Mouse (Mus musculus) MEL (cell line): ENCODE measurements around the gene Mecom.

Source experiments
- BHLHE40 ChIP-seq: IDR thresholded peaks from 2 replicates; pipeline ENCODE4 v1.6.1; 2012; ENCODE audit warnings: low read depth, mild to moderate bottlenecking, inconsistent platforms, low read length, improper control_type of control experiment, borderline replicate concordance
- CTCF ChIP-seq, 3 experiments: IDR thresholded peaks in 2 of 3; conservative IDR thresholded peaks in 1 of 3; 2 replicates each; pipeline ENCODE4 v1.5.1; 2011 to 2012; ENCODE audit warnings: low read length in 3 of 3, low read depth in 2 of 3, mild to moderate bottlenecking in 2 of 3, improper control_type of control experiment in 1 of 3, inconsistent platforms in 1 of 3, mixed read lengths in 1 of 3, moderate library complexity in 1 of 3; ENCODE audit not compliant: control insufficient read depth in 1 of 3, insufficient read depth in 1 of 3, poor library complexity in 1 of 3, severe bottlenecking in 1 of 3
- EP300 ChIP-seq, 2 experiments: IDR thresholded peaks; 2 replicates each; pipeline ENCODE4 v1.6.1; 2011; ENCODE audit warnings: improper control_type of control experiment in 2 of 2, low read length in 2 of 2, low read depth in 1 of 2, mild to moderate bottlenecking in 1 of 2
- HCFC1 ChIP-seq: IDR thresholded peaks from 2 replicates; pipeline ENCODE4 v1.6.1; 2012; ENCODE audit warnings: low read depth, mild to moderate bottlenecking, inconsistent platforms, low read length, improper control_type of control experiment, moderate library complexity
- NRF1 ChIP-seq: IDR thresholded peaks from 2 replicates; pipeline ENCODE4 v1.6.1; 2014; ENCODE audit warnings: low read depth, mild to moderate bottlenecking, inconsistent platforms, low read length, improper control_type of control experiment, moderate library complexity; ENCODE audit not compliant: poor library complexity, insufficient read depth, severe bottlenecking
- POLR2A ChIP-seq, 2 experiments: IDR thresholded peaks; 2 replicates each; pipeline ENCODE4 v1.6.1; 2011 to 2012; ENCODE audit warnings: low read length in 2 of 2, mild to moderate bottlenecking in 2 of 2, control low read depth in 1 of 2, improper control_type of control experiment in 1 of 2, low read depth in 1 of 2, moderate library complexity in 1 of 2; ENCODE audit not compliant: control insufficient read depth in 1 of 2, insufficient read depth in 1 of 2, poor library complexity in 1 of 2
- TAL1 ChIP-seq: IDR thresholded peaks from 2 replicates; pipeline ENCODE4 v1.6.1; 2012; ENCODE audit warnings: mild to moderate bottlenecking, inconsistent platforms, low read length, moderate library complexity, mixed read lengths
- TCF12 ChIP-seq: IDR thresholded peaks from 2 replicates; pipeline ENCODE4 v1.6.1; 2014; ENCODE audit warnings: low read depth, mild to moderate bottlenecking, inconsistent platforms, low read length, improper control_type of control experiment, moderate library complexity
- USF1 ChIP-seq: IDR thresholded peaks from 2 replicates; pipeline ENCODE4 v1.6.1; 2014; ENCODE audit warnings: low read depth, mild to moderate bottlenecking, inconsistent platforms, low read length, improper control_type of control experiment, moderate library complexity
- USF2 ChIP-seq, 2 experiments: IDR thresholded peaks; 2 replicates each; pipeline ENCODE4 v1.6.1; 2011 to 2012; ENCODE audit warnings: improper control_type of control experiment in 2 of 2, low read length in 2 of 2, borderline replicate concordance in 1 of 2, inconsistent platforms in 1 of 2, low read depth in 1 of 2, mild to moderate bottlenecking in 1 of 2; ENCODE audit not compliant: insufficient read depth in 1 of 2
- ZNF384 ChIP-seq: IDR thresholded peaks from 2 replicates; pipeline ENCODE4 v1.6.1; 2012; ENCODE audit warnings: low read depth, mild to moderate bottlenecking, inconsistent platforms, low read length, improper control_type of control experiment

DNA sequence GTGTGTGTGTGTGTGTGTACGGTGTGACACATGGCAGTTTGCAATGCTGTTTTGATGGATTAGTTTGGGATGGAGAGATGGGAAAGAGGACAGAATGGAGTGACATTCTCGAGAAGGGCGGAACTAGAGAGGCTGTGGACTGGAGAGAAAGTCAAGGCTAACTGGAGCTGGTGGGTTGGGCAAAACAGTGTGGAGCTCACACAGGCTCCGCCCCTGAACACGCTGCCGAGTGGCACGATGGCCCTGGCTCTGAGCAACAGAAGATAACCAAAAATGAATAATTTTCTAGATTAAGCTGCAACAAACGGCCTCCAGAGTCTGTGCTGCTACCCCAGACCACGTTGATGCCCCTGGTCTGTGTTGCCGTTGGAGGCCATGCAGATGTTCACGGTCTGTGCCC is 12.0 kb downstream of the Mecom start:
- TF ChIP-seq POLR2A (IDR thresholded peaks at IDR 0.05; ENCODE audit: control insufficient read depth in 1 of 2, insufficient read depth in 1 of 2, low read depth in 1 of 2, low read length in 2 of 2, poor library complexity in 1 of 2) = no peak
- no peak for TF ChIP-seq ZNF384
- TF ChIP-seq TCF12 = no peak
- TF ChIP-seq CTCF (IDR thresholded peaks at IDR 0.05 in 2 of 3, conservative IDR thresholded peaks at IDR 0.05 in 1 of 3; ENCODE audit: control insufficient read depth in 1 of 3, insufficient read depth in 1 of 3, low read depth in 2 of 3, low read length in 3 of 3, poor library complexity in 1 of 3, severe bottlenecking in 1 of 3) = no peak
- no peak for TF ChIP-seq NRF1
- no peak for TF ChIP-seq TAL1
- TF ChIP-seq BHLHE40 = no peak
- no peak for TF ChIP-seq USF1
- TF ChIP-seq USF2 (IDR thresholded peaks at IDR 0.05; ENCODE audit: borderline replicate concordance in 1 of 2, insufficient read depth in 1 of 2, low read depth in 1 of 2, low read length in 2 of 2) = no peak
- TF ChIP-seq EP300 (IDR thresholded peaks at IDR 0.05; ENCODE audit: low read depth in 1 of 2, low read length in 2 of 2) = no peak
- TF ChIP-seq HCFC1 = no peak
